Mouse (Mus musculus) megakaryocyte, adult 5-6 weeks (primary cell): ENCODE data around the gene Gm4301. TPM values are rescaled to one million over a fixed set of nuclear protein-coding genes. Genes with fewer than 3 reads are reported as not detected.
"Not testable (repeated sequence)": the region's sequence is repeated elsewhere in the genome, so short reads cannot be mapped to it uniquely, and the experiment has no call there.

Experiments
- ATAC-seq: 2 replicates; pipeline ENCODE4 v1.8.0; 2016; ENCODE audit warnings: mild to moderate bottlenecking, inconsistent platforms; ENCODE audit not compliant: poor library complexity, severe bottlenecking
- total RNA-seq, 2 experiments: library from RNA; stranded (forward) in 1 of 2; stranded (reverse) in 1 of 2; fragments of 153-499, 151-499 nt in 1 of 2; fragments of 221-1000, 200-1000 nt in 1 of 2; gene quantifications; 2 replicates each; pipeline versions ENCODE4 v1.2.3 to v1.2.4; 2015 to 2017

Gm4301 gene
- total RNA-seq (2015) (not detected in 2 replicates), total RNA-seq (2017) (not detected in 2 replicates)

GRCm38 (mm10) chr10:100335376-100335775, at the start of gene Gm4301:
Gene Gm4301 (plus strand): TSS chr10:100335676.
- not testable (repeated sequence) for ATAC-seq

GRCm38 (mm10) chr10:100296105-100296504, 39.4 kb upstream of the Gm4301 start:
- no peak for ATAC-seq

- ATAC-seq, result not testable (repeated sequence)
These were observed 35.4 kb upstream of the Gm4301 start for GRCm38 (mm10) chr10:100300106-100300505.

GRCm38 (mm10) chr10:100340536-100340935, 5.1 kb downstream of the Gm4301 start, which contains the start of gene Gm4302:
Gene Gm4302 (plus strand): TSS chr10:100340836.
- not testable (repeated sequence) for ATAC-seq

GRCm38 (mm10) chr10:100345672-100346071, 10.2 kb downstream of the Gm4301 start, which contains the start of gene Gm4303:
Gene Gm4303 (plus strand): TSS chr10:100345972.
- ATAC-seq, result not testable (repeated sequence)

GRCm38 (mm10) chr10:100350793-100351192, 15.3 kb downstream of the Gm4301 start, which contains the start of gene Gm4305:
Gene Gm4305 (plus strand): TSS chr10:100351093.
- ATAC-seq, result not testable (repeated sequence)

- not testable (repeated sequence) for ATAC-seq
These were observed 21.4 kb downstream of the Gm4301 start for GRCm38 (mm10) chr10:100356841-100357240.

GRCm38 (mm10) chr10:100361038-100361437, 25.6 kb downstream of the Gm4301 start, which contains the start of gene Gm4307:
Gene Gm4307 (plus strand): TSS chr10:100361338.
- ATAC-seq, result not testable (repeated sequence)

GRCm38 (mm10) chr10:100382460-100382859, 47.0 kb downstream of the Gm4301 start, which contains the start of gene Gm4312:
Gene Gm4312 (minus strand): TSS chr10:100382560.
- not testable (repeated sequence) for ATAC-seq

Other genes with a start within 250 kb of the Gm4301 start
- not detected in 2 replicates for gene Gm4302, start 5.2 kb downstream of the Gm4301 start, total RNA-seq (2015)
- not detected in 2 replicates for gene Gm4302, start 5.2 kb downstream of the Gm4301 start, total RNA-seq (2017)
- gene Gm4303, start 10.3 kb downstream of the Gm4301 start, total RNA-seq (2015), result not detected in 2 replicates
- not detected in 2 replicates for gene Gm4303, start 10.3 kb downstream of the Gm4301 start, total RNA-seq (2017)
- not detected in 2 replicates for gene Gm4305, start 15.4 kb downstream of the Gm4301 start, total RNA-seq (2015)
- not detected in 2 replicates for gene Gm4305, start 15.4 kb downstream of the Gm4301 start, total RNA-seq (2017)
- gene Gm4307, start 25.7 kb downstream of the Gm4301 start, total RNA-seq (2015), result not detected in 2 replicates
- gene Gm4307, start 25.7 kb downstream of the Gm4301 start, total RNA-seq (2017), result not detected in 2 replicates
- not detected in 2 replicates for gene Gm4312, start 46.9 kb downstream of the Gm4301 start, total RNA-seq (2015)
- not detected in 2 replicates for gene Gm4312, start 46.9 kb downstream of the Gm4301 start, total RNA-seq (2017)
- 13.1 and 19.0 TPM in 2 replicates for gene Tmtc3, start 151.7 kb downstream of the Gm4301 start, total RNA-seq (2015)
- 5.3 and 6.7 TPM in 2 replicates for gene Tmtc3, start 151.7 kb downstream of the Gm4301 start, total RNA-seq (2017)
- gene Cep290, start 151.9 kb downstream of the Gm4301 start, total RNA-seq (2015), result 7.3 and 8.8 TPM in 2 replicates
- gene Cep290, start 151.9 kb downstream of the Gm4301 start, total RNA-seq (2017), result 6.6 and 13.0 TPM in 2 replicates